Mouse (Mus musculus): ENCODE results near the gene BC052040. TPM values are rescaled to one million over a fixed set of nuclear protein-coding genes. Genes with fewer than 3 reads are reported as not detected.
A peak's percentile ranks its signal among the peaks of the same experiment; 100 is the strongest.

The BC052040 gene
- polyA plus RNA-seq, 1 experiment from 2014 or later = 18.9 TPM

GRCm38 (mm10) chr2:115563436-115564093 is 18.0 kb upstream of the BC052040 start:
- DNase-seq (ENCODE audit: low spot score) = no peak
- Histone ChIP-seq H3K36me3 (ENCODE audit: control insufficient read depth, insufficient read depth, low read length) (no peaks in the 10 kb centered on the region), H3K27ac (ENCODE audit: low read depth, low read length) (no peak overlapping the region), H3K9ac (ENCODE audit: low read length) (no peak overlapping the region), H3K4me1 (ENCODE audit: control insufficient read depth, insufficient read depth, low read length) (no peaks in the 10 kb centered on the region), H3K27me3 (replicated peaks; ENCODE audit: control insufficient read depth, insufficient read depth, low read length) (no peaks in the 10 kb centered on the region), H3K4me2 (ENCODE audit: low read length) (no peak overlapping the region), H3K9me3 (replicated peaks; ENCODE audit: control insufficient read depth, low read length) (no peaks in the 10 kb centered on the region), H3K4me3 (ENCODE audit: low read depth, low read length) (no peak overlapping the region)
- ATAC-seq = no peak
- 64% methylated on average over 6 of the region's 6 CpGs for WGBS

GRCm38 (mm10) chr2:115571996-115572395 is 9.5 kb upstream of the BC052040 start:
- Histone ChIP-seq H3K9me3 (replicated peaks; ENCODE audit: control insufficient read depth, low read length) (no peaks in the 10 kb centered on the region), H3K36me3 (ENCODE audit: control insufficient read depth, insufficient read depth, low read length) (no peaks in the 10 kb centered on the region), H3K9ac (ENCODE audit: low read length) (no peak overlapping the region), H3K27ac (ENCODE audit: low read depth, low read length) (no peak overlapping the region), H3K27me3 (replicated peaks; ENCODE audit: control insufficient read depth, insufficient read depth, low read length) (no peaks in the 10 kb centered on the region), H3K4me3 (ENCODE audit: low read depth, low read length) (no peak overlapping the region), H3K4me2 (ENCODE audit: low read length) (no peak overlapping the region), H3K4me1 (ENCODE audit: control insufficient read depth, insufficient read depth, low read length) (no peaks in the 10 kb centered on the region)
- DNase-seq (ENCODE audit: low spot score) (no peak), ATAC-seq (no peak)
- WGBS = 81% methylated on average over 1 of the region's 1 CpGs

- H3K9ac ChIP-seq (ENCODE audit: low read length) = no peak overlapping the region
These were observed 6.7 kb upstream of the BC052040 start for GRCm38 (mm10) chr2:115574802-115575201.

GRCm38 (mm10) chr2:115579171-115579900 is 2.2 kb upstream of the BC052040 start:
- Histone ChIP-seq H3K27me3 (replicated peaks; ENCODE audit: control insufficient read depth, insufficient read depth, low read length) (no peaks in the 10 kb centered on the region), H3K27ac (ENCODE audit: low read depth, low read length) (peak overlapping the region; percentile 72; the same call in 1 of the 2 replicates), H3K4me1 (ENCODE audit: control insufficient read depth, insufficient read depth, low read length) (peaks cover 8% of the 10 kb centered on the region), H3K36me3 (ENCODE audit: control insufficient read depth, insufficient read depth, low read length) (no peaks in the 10 kb centered on the region), H3K4me2 (ENCODE audit: low read length) (peak overlapping the region; percentile 59), H3K9me3 (replicated peaks; ENCODE audit: control insufficient read depth, low read length) (no peaks in the 10 kb centered on the region), H3K9ac (ENCODE audit: low read length) (peak overlapping the region; percentile 56), H3K4me3 (ENCODE audit: low read depth, low read length) (peak overlapping the region; percentile 15; the same call in 1 of the 2 replicates)
- peak; percentile 74 for DNase-seq (ENCODE audit: low spot score)
- no peak for ATAC-seq
- WGBS = 8% methylated on average over 18 of the region's 18 CpGs

More at GRCm38 (mm10) chr2:115574802-115575201, 6.7 kb upstream of the BC052040 start:
- H3K4me3 ChIP-seq (ENCODE audit: low read depth, low read length) = no peak overlapping the region
- no peak overlapping the region for H3K27ac ChIP-seq (ENCODE audit: low read depth, low read length)
- H3K9me3 ChIP-seq (replicated peaks; ENCODE audit: control insufficient read depth, low read length) = no peaks in the 10 kb centered on the region
- no peak overlapping the region for H3K4me2 ChIP-seq (ENCODE audit: low read length)
- no peaks in the 10 kb centered on the region for H3K27me3 ChIP-seq (replicated peaks; ENCODE audit: control insufficient read depth, insufficient read depth, low read length)
- WGBS = 78% methylated on average over 5 of the region's 5 CpGs
- H3K4me1 ChIP-seq (ENCODE audit: control insufficient read depth, insufficient read depth, low read length) = peaks cover 4% of the 10 kb centered on the region
- no peaks in the 10 kb centered on the region for H3K36me3 ChIP-seq (ENCODE audit: control insufficient read depth, insufficient read depth, low read length)
- ATAC-seq (no peak), DNase-seq (ENCODE audit: low spot score) (no peak)

- no peaks in the 10 kb centered on the region for H3K36me3 ChIP-seq (ENCODE audit: control insufficient read depth, insufficient read depth, low read length)
- no peak for DNase-seq (ENCODE audit: low spot score)
- 10% methylated on average over 6 of the region's 6 CpGs for WGBS
- no peak overlapping the region for H3K27ac ChIP-seq (ENCODE audit: low read depth, low read length)
- no peak for ATAC-seq
- peak overlapping the region; percentile 59 for H3K4me2 ChIP-seq (ENCODE audit: low read length)
- H3K27me3 ChIP-seq (replicated peaks; ENCODE audit: control insufficient read depth, insufficient read depth, low read length) = no peaks in the 10 kb centered on the region
- H3K4me1 ChIP-seq (ENCODE audit: control insufficient read depth, insufficient read depth, low read length) = peaks cover 8% of the 10 kb centered on the region
- peak overlapping the region; percentile 56; the same call in 1 of the 2 replicates for H3K9ac ChIP-seq (ENCODE audit: low read length)
- H3K9me3 ChIP-seq (replicated peaks; ENCODE audit: control insufficient read depth, low read length) = no peaks in the 10 kb centered on the region
- H3K4me3 ChIP-seq (ENCODE audit: low read depth, low read length) = no peak overlapping the region
These were observed 1.5 kb upstream of the BC052040 start for GRCm38 (mm10) chr2:115579976-115580375.

- DNase-seq (ENCODE audit: low spot score) = no peak
- Histone ChIP-seq H3K4me2 (ENCODE audit: low read length) (peak overlapping the region; percentile 59), H3K36me3 (ENCODE audit: control insufficient read depth, insufficient read depth, low read length) (no peaks in the 10 kb centered on the region), H3K9ac (ENCODE audit: low read length) (peak overlapping the region; percentile 69), H3K27ac (ENCODE audit: low read depth, low read length) (peak overlapping the region; percentile 52; the same call in 1 of the 2 replicates), H3K9me3 (replicated peaks; ENCODE audit: control insufficient read depth, low read length) (no peaks in the 10 kb centered on the region), H3K27me3 (replicated peaks; ENCODE audit: control insufficient read depth, insufficient read depth, low read length) (no peaks in the 10 kb centered on the region), H3K4me3 (ENCODE audit: low read depth, low read length) (peak overlapping the region; percentile 63), H3K4me1 (ENCODE audit: control insufficient read depth, insufficient read depth, low read length) (peaks cover 8% of the 10 kb centered on the region)
- WGBS = 67% methylated on average over 10 of the region's 10 CpGs
- no peak for ATAC-seq
These were observed 583 bp downstream of the BC052040 start for GRCm38 (mm10) chr2:115581989-115582608.

- H3K36me3 ChIP-seq (ENCODE audit: control insufficient read depth, insufficient read depth, low read length) = no peaks in the 10 kb centered on the region
- ATAC-seq = no peak
These were observed 2.3 kb downstream of the BC052040 start for GRCm38 (mm10) chr2:115583776-115584175.

GRCm38 (mm10) chr2:115590602-115591001 is 9.1 kb downstream of the BC052040 start:
- ATAC-seq = no peak
- no peak for DNase-seq (ENCODE audit: low spot score)
- H3K4me2 ChIP-seq (ENCODE audit: low read length) = no peak overlapping the region
- H3K9me3 ChIP-seq (replicated peaks; ENCODE audit: control insufficient read depth, low read length) = no peaks in the 10 kb centered on the region
- no peaks in the 10 kb centered on the region for H3K36me3 ChIP-seq (ENCODE audit: control insufficient read depth, insufficient read depth, low read length)
- no peak overlapping the region for H3K4me3 ChIP-seq (ENCODE audit: low read depth, low read length)
- H3K27me3 ChIP-seq (replicated peaks; ENCODE audit: control insufficient read depth, insufficient read depth, low read length) = no peaks in the 10 kb centered on the region
- no peak overlapping the region for H3K9ac ChIP-seq (ENCODE audit: low read length)
- no peak overlapping the region for H3K27ac ChIP-seq (ENCODE audit: low read depth, low read length)
- 87% methylated on average over 2 of the region's 2 CpGs for WGBS
- H3K4me1 ChIP-seq (ENCODE audit: control insufficient read depth, insufficient read depth, low read length) = no peaks in the 10 kb centered on the region

More at GRCm38 (mm10) chr2:115583776-115584175, 2.3 kb downstream of the BC052040 start:
- DNase-seq (ENCODE audit: low spot score) = no peak
- H3K27ac ChIP-seq (ENCODE audit: low read depth, low read length) = no peak overlapping the region
- H3K4me2 ChIP-seq (ENCODE audit: low read length) = no peak overlapping the region
- no peak overlapping the region for H3K4me3 ChIP-seq (ENCODE audit: low read depth, low read length)
- H3K27me3 ChIP-seq (replicated peaks; ENCODE audit: control insufficient read depth, insufficient read depth, low read length) = no peaks in the 10 kb centered on the region
- H3K9ac ChIP-seq (ENCODE audit: low read length) = no peak overlapping the region
- no peaks in the 10 kb centered on the region for H3K9me3 ChIP-seq (replicated peaks; ENCODE audit: control insufficient read depth, low read length)
- H3K4me1 ChIP-seq (ENCODE audit: control insufficient read depth, insufficient read depth, low read length) = peaks cover 8% of the 10 kb centered on the region
